Mouse (Mus musculus) neural tube, embryonic 12.5 days (tissue): Measurements from ENCODE around the gene Rab42. TPM values are rescaled to one million over a fixed set of nuclear protein-coding genes. Genes with fewer than 3 reads are reported as not detected.
A peak's percentile ranks its signal among the peaks of the same experiment; 100 is the strongest.

ENCODE experiments used
- ATAC-seq: fragments of 200-750 bp; cut with Nextera tagmentation; 2 replicates; pipeline ENCODE4 v1.8.0; 2017; ENCODE audit warnings: low read depth, mild to moderate bottlenecking, moderate TSS enrichment, moderate library complexity; ENCODE audit not compliant: low FRiP score
- H3K27ac ChIP-seq: fragments of 300-500 bp; sonication (generic); 2 replicates; pipeline ENCODE4 v1.5.1; 2016
- H3K27me3 ChIP-seq: fragments of 300-500 bp; sonication (generic); replicated peaks from 2 replicates; pipeline ENCODE4 v1.6.1; 2016; ENCODE audit warnings: mild to moderate bottlenecking
- H3K36me3 ChIP-seq: fragments of 300-500 bp; sonication (generic); 2 replicates; pipeline ENCODE4 v1.6.1; 2016; ENCODE audit warnings: mild to moderate bottlenecking
- H3K4me1 ChIP-seq: fragments of 300-500 bp; sonication (generic); 2 replicates; pipeline ENCODE4 v1.6.1; 2016
- H3K4me2 ChIP-seq: fragments of 300-500 bp; sonication (generic); replicated peaks from 2 replicates; pipeline ENCODE4 v1.6.1; 2016; ENCODE audit warnings: mild to moderate bottlenecking
- H3K4me3 ChIP-seq: fragments of 300-500 bp; sonication (generic); 2 replicates; pipeline ENCODE4 v1.5.1; 2016
- H3K9ac ChIP-seq: fragments of 300-500 bp; sonication (generic); 2 replicates; pipeline ENCODE4 v1.6.1; 2016; ENCODE audit warnings: mild to moderate bottlenecking
- H3K9me3 ChIP-seq: fragments of 300-500 bp; sonication (generic); 2 replicates; pipeline ENCODE4 v1.6.1; 2016; ENCODE audit warnings: mild to moderate bottlenecking
- WGBS: fragments of 180-500 bp; shearing (Covaris S2); methylation state at CpG from one replicate; pipeline ENCODE4 v1.1.7; 2016; 5-methylcytosine and 5-hydroxymethylcytosine counted together
- polyA plus RNA-seq: library from polyadenylated mRNA; unstranded; fragments of >200 nt; fragmentation: Nextera tagmentation; extraction: Ambion mirVana; gene quantifications from 2 replicates; pipeline ENCODE4 v1.2.1, GENCODE M21; 2016

The Rab42 gene
- polyA plus RNA-seq, 1 experiment from 2014 or later, result 1.2 TPM

- H3K27ac ChIP-seq, result no peak overlapping the region
Observed at GRCm38 (mm10) chr4:132262358-132262616, 40.9 kb downstream of the Rab42 start.

DNA sequence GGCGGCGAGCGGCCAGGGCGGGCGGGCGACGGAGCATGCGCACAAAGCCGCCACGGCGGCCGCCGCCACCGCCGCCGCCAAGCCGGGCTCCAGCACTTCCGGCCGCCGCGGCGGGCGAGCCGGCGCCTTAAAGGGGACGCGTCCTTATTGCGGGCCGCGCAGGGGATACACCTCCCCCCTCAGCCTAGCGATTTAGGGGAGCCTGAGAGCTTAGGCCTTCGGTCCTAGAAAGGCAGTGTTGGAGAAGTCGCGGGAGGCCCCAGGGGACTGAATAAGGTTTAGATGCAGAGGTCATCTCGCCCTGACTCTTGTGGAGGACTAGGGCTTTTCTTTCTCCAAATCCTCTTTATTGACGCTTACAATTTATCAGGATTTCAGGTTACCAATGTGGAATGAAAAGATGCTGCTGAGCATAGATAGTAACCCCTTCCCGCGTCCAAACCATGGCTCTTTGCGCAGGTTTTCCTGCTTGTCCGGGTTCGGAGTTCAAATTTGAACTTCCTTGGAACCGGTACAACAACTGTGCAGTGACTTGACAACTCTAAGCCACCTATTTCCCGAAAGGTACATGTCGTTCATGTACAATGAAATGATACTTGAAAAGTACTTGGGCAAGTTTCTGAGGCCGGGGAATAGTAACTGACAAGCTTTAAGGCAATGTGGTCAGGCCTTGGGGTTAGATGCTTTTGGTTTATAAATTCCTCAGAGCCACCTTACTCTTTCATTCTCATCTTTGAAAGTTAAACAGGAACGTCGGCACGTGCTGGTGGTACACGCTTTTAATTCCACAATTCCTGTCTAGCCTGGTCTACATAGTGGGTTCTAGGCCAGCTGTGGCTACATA is 41.4 kb downstream of the Rab42 start, which contains the start of gene Gmeb1:
Gene Gmeb1 (minus strand): TSS at position 89 of the 844 bp plus-strand sequence.
- Histone ChIP-seq H3K4me1 (peaks cover 15% of the 10 kb centered on the region), H3K9me3 (no peaks in the 10 kb centered on the region), H3K27me3 (no peaks in the 10 kb centered on the region), H3K4me3 (peak within 1 kb of the TSS; percentile 91), H3K36me3 (0 out of 2 replicates have a peak, but pooled peaks cover 2% of the 10 kb centered on the region), H3K27ac (peak within 1 kb of the TSS; percentile 79), H3K9ac (peak within 1 kb of the TSS; percentile 97), H3K4me2 (peak within 1 kb of the TSS; percentile 71)
- 19% methylated on average over 42 of the region's 49 CpGs for WGBS
- peak; percentile 83 for ATAC-seq

More at GRCm38 (mm10) chr4:132262358-132262616, 40.9 kb downstream of the Rab42 start:
- Histone ChIP-seq H3K4me1 (peaks cover 15% of the 10 kb centered on the region), H3K4me2 (peak overlapping the region; percentile 57; the same call in 1 of the 2 replicates), H3K9me3 (no peaks in the 10 kb centered on the region), H3K4me3 (no peak overlapping the region), H3K27me3 (no peaks in the 10 kb centered on the region), H3K36me3 (0 out of 2 replicates have a peak, but pooled peaks cover 2% of the 10 kb centered on the region), H3K9ac (no peak overlapping the region)
- no peak for ATAC-seq
- 86% methylated on average over 5 of the region's 5 CpGs for WGBS

DNA sequence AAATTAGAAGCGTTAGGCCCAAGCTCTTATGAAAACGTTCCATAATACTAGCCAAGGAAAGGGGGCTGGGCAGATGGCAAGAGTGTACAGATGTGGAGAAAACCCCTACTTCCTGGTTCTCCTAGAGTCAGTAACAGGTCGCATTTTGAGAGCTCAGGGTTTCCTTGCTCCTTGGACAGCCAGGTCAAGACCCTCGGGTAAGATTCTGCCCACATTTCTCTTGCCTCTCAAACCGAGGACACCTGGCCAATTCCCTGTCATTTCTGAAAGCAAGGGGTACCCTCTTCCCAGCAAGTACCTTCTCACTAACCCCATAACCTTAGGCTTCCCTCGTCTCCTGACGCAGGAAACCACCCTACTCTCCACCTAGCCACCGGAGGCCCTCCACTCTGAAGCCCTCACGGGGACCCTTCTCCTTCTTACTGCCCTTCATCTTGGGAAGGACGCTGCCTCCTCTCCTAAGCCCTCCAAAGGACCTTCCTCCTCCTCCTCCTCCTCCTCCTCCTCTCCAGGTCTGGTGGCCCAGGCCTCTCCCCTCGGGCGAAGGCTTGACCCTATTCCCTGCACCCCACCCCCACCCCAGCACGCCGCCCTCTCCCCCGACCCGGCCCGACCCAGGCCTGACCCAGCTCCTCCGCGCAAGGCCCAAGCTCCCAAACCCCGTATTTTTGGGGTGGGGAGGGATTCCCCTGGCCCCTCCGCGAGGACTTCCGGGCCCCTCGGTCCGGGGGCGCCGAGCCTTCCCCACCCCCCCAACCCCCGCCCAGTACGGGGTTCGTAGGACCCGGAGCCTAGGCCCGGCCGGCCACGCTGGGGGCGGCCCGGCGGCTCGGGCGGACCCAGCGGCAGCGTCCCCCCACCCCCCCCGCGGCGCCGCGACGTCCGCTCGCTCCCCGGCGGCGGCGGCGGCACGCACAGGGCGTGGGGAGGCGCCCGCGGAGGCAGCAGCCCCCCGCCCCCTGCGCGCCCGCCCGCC is 42.5 kb downstream of the Rab42 start:
- H3K4me2 ChIP-seq, result peak overlapping the region; percentile 71
- peak overlapping the region; percentile 91 for H3K4me3 ChIP-seq
- H3K9ac ChIP-seq, result peak overlapping the region; percentile 97
- H3K27me3 ChIP-seq, result no peaks in the 10 kb centered on the region
- WGBS, result 3% methylated on average over 40 of the region's 64 CpGs
- peak overlapping the region; percentile 79 for H3K27ac ChIP-seq
- peaks cover 15% of the 10 kb centered on the region for H3K4me1 ChIP-seq
- 0 out of 2 replicates have a peak, but pooled peaks cover 2% of the 10 kb centered on the region for H3K36me3 ChIP-seq
- peak; percentile 61 for ATAC-seq
- H3K9me3 ChIP-seq, result no peaks in the 10 kb centered on the region

- no peak for ATAC-seq
- Histone ChIP-seq H3K27ac (no peak overlapping the region), H3K27me3 (no peaks in the 10 kb centered on the region), H3K9me3 (no peaks in the 10 kb centered on the region), H3K4me3 (no peak overlapping the region), H3K4me2 (peak overlapping the region; percentile 71), H3K4me1 (peaks cover 15% of the 10 kb centered on the region), H3K36me3 (0 out of 2 replicates have a peak, but pooled peaks cover 2% of the 10 kb centered on the region), H3K9ac (no peak overlapping the region)
- 87% methylated on average over 4 of the region's 4 CpGs for WGBS
Observed at GRCm38 (mm10) chr4:132259248-132259647, 43.9 kb downstream of the Rab42 start.

DNA sequence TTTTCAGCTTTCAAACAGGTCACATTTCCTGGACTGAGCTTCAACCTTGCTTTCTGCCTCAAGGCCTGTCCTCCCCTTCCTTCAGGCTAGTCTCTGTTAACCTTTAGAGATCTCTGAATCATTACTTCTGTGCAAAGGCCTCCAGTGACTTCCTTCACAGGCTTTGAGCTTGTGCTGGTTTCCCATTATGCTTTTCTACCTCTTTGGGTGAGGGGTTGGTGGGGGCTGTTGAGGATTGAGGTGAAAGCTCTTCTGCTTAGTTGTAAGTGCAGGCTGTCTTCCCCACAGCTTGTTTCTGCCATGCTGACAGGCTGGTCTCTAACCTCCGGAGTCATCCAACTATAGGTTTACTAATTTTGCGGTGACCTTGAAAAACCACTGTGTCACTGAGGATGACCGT is 46.8 kb downstream of the Rab42 start:
- Histone ChIP-seq H3K9ac (no peak overlapping the region), H3K36me3 (peaks cover 6% of the 10 kb centered on the region; the same call in 1 of the 2 replicates), H3K27ac (no peak overlapping the region), H3K27me3 (no peaks in the 10 kb centered on the region), H3K4me2 (no peak overlapping the region), H3K4me3 (no peak overlapping the region), H3K9me3 (no peaks in the 10 kb centered on the region), H3K4me1 (peaks cover 13% of the 10 kb centered on the region)
- 89% methylated on average over 3 of the region's 3 CpGs for WGBS
- no peak for ATAC-seq

DNA sequence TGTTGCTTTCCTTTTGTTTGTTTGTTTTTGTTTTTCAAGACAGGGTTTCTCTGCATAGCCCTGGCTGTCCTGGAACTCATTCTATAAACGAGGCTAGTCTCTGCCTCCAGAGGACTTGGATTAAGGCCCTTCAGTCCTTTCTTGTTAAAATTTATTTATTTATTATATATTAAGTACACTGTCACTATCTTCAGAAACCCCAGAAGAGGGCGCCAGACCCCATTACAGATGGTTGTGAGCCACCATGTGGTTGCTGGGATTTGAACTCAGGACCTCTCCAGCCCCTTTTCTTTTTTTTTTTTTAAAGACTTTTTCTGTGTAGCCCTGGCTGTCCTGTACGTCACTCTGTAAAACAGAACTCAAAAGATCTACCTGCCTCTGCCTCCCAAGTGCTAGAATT is 48.2 kb downstream of the Rab42 start:
- H3K4me3 ChIP-seq, result no peak overlapping the region
- peaks cover 19% of the 10 kb centered on the region for H3K36me3 ChIP-seq
- ATAC-seq, result no peak
- no peaks in the 10 kb centered on the region for H3K27me3 ChIP-seq
- H3K27ac ChIP-seq, result no peak overlapping the region
- H3K9me3 ChIP-seq, result no peaks in the 10 kb centered on the region
- peaks cover 9% of the 10 kb centered on the region for H3K4me1 ChIP-seq
- 81% methylated on average over 3 of the region's 3 CpGs for WGBS
- no peak overlapping the region for H3K4me2 ChIP-seq
- no peak overlapping the region for H3K9ac ChIP-seq

GRCm38 (mm10) chr4:132253622-132254021 is 49.6 kb downstream of the Rab42 start:
- Histone ChIP-seq H3K4me2 (no peak overlapping the region), H3K27me3 (no peaks in the 10 kb centered on the region), H3K4me1 (no peaks in the 10 kb centered on the region), H3K9ac (no peak overlapping the region), H3K36me3 (peaks cover 28% of the 10 kb centered on the region), H3K27ac (no peak overlapping the region), H3K4me3 (no peak overlapping the region), H3K9me3 (no peaks in the 10 kb centered on the region)
- no peak for ATAC-seq
- WGBS, result 80% methylated on average over 2 of the region's 2 CpGs

GRCm38 (mm10) chr4:132253128-132253527 is 50.1 kb downstream of the Rab42 start:
- Histone ChIP-seq H3K9ac (no peak overlapping the region), H3K36me3 (peaks cover 32% of the 10 kb centered on the region), H3K4me2 (no peak overlapping the region), H3K9me3 (no peaks in the 10 kb centered on the region), H3K27me3 (no peaks in the 10 kb centered on the region), H3K4me1 (no peaks in the 10 kb centered on the region), H3K4me3 (no peak overlapping the region), H3K27ac (no peak overlapping the region)
- WGBS, result 90% methylated on average over 8 of the region's 8 CpGs
- ATAC-seq, result no peak

Other genes with a start within 250 kb of the Rab42 start
- 0.09 TPM in 1 of 2 replicates, not detected in the other for gene Gm10300, start 228.7 kb downstream of the Rab42 start, polyA plus RNA-seq
- gene Epb41, start 228.1 kb downstream of the Rab42 start, polyA plus RNA-seq, result 168 and 189 TPM in 2 replicates
- gene Oprd1, start 158.9 kb downstream of the Rab42 start, polyA plus RNA-seq, result 0.49 and 0.56 TPM in 2 replicates
- gene Ythdf2, start 91.1 kb downstream of the Rab42 start, polyA plus RNA-seq, result 155 and 158 TPM in 2 replicates
- 41.9 and 45.4 TPM in 2 replicates for gene Gmeb1, start 41.8 kb downstream of the Rab42 start, polyA plus RNA-seq
- 48.6 and 55.8 TPM in 2 replicates for gene Taf12, start 29.0 kb downstream of the Rab42 start, polyA plus RNA-seq
- gene Trnau1ap, start 26.2 kb upstream of the Rab42 start, polyA plus RNA-seq, result 77.1 and 77.9 TPM in 2 replicates
- 71.0 and 75.8 TPM in 2 replicates for gene Rcc1, start 50.2 kb upstream of the Rab42 start, polyA plus RNA-seq
- 16.2 and 18.3 TPM in 2 replicates for gene Phactr4, start 119.1 kb upstream of the Rab42 start, polyA plus RNA-seq
- gene Med18, start 160.5 kb upstream of the Rab42 start, polyA plus RNA-seq, result 18.8 and 24.2 TPM in 2 replicates
- gene Sesn2, start 207.1 kb upstream of the Rab42 start, polyA plus RNA-seq, result 10.2 and 10.3 TPM in 2 replicates
- gene Atpif1, start 230.3 kb upstream of the Rab42 start, polyA plus RNA-seq, result 1,288 and 1,313 TPM in 2 replicates
- gene Dnajc8, start 232.2 kb upstream of the Rab42 start, polyA plus RNA-seq, result 167 and 191 TPM in 2 replicates